Mouse (Mus musculus) midbrain, embryonic 14.5 days (tissue): ENCODE measurements around the gene Ecd. TPM values are rescaled to one million over a fixed set of nuclear protein-coding genes. Genes with fewer than 3 reads are reported as not detected.
A peak's percentile ranks its signal among the peaks of the same experiment; 100 is the strongest.

Source experiments
- ATAC-seq: fragments of 200-750 bp; cut with Nextera tagmentation; 2 replicates; pipeline ENCODE4 v1.8.0; 2017; ENCODE audit warnings: moderate number of reproducible peaks, moderate library complexity; ENCODE audit not compliant: low FRiP score, low TSS enrichment
- DNase-seq: peaks from one replicate; pipeline ENCODE4 v3.0.0-alpha.2; 2015
- H3K27ac ChIP-seq: fragments of 300-500 bp; sonication (generic); replicated peaks from 2 replicates; pipeline ENCODE4 v1.5.1; 2014; ENCODE audit warnings: mild to moderate bottlenecking, low read depth, low read length, moderate library complexity
- H3K27me3 ChIP-seq: fragments of 300-500 bp; sonication (generic); 2 replicates; pipeline ENCODE4 v1.6.1; 2014; ENCODE audit warnings: low read length, control low read depth, mixed read lengths; ENCODE audit not compliant: control insufficient read depth, insufficient read depth
- H3K36me3 ChIP-seq: fragments of 300-500 bp; sonication (generic); 2 replicates; pipeline ENCODE4 v1.6.1; 2014; ENCODE audit warnings: low read length, control low read depth; ENCODE audit not compliant: control insufficient read depth, insufficient read depth
- H3K4me1 ChIP-seq: fragments of 300-500 bp; sonication (generic); 2 replicates; pipeline ENCODE4 v1.6.1; 2014; ENCODE audit warnings: mild to moderate bottlenecking, antibody characterized with exemption, low read length, control low read depth; ENCODE audit not compliant: control insufficient read depth, insufficient read depth
- H3K4me2 ChIP-seq: fragments of 300-500 bp; sonication (generic); 2 replicates; pipeline ENCODE4 v1.6.1; 2014; ENCODE audit warnings: mild to moderate bottlenecking, low read length, moderate library complexity
- H3K4me3 ChIP-seq: fragments of 300-500 bp; sonication (generic); replicated peaks from 2 replicates; pipeline ENCODE4 v1.5.1; 2014; ENCODE audit warnings: low read depth, low read length
- H3K9ac ChIP-seq: fragments of 300-500 bp; sonication (generic); replicated peaks from 2 replicates; pipeline ENCODE4 v1.6.1; 2014; ENCODE audit warnings: mild to moderate bottlenecking, low read length, moderate library complexity
- H3K9me3 ChIP-seq: fragments of 300-500 bp; sonication (generic); 2 replicates; pipeline ENCODE4 v1.6.1; 2016; ENCODE audit warnings: low read length, control low read depth, mixed read lengths; ENCODE audit not compliant: control insufficient read depth
- WGBS: fragments of 180-500 bp; shearing (Covaris S2); extraction: QIAGEN DNeasy Blood & Tissue Kit; methylation state at CpG from one replicate; pipeline ENCODE4 v1.1.7; 2014; 5-methylcytosine and 5-hydroxymethylcytosine counted together
- polyA plus RNA-seq: library from polyadenylated mRNA; unstranded; fragments of >200 nt; fragmentation: Nextera tagmentation; extraction: Ambion mirVana; gene quantifications from 2 replicates; pipeline ENCODE4 v1.2.1, GENCODE M21; 2014

Ecd gene
- polyA plus RNA-seq, 1 experiment from 2014 or later = 55.1 TPM

- Histone ChIP-seq H3K4me1 (no peaks in the 10 kb centered on the region), H3K4me2 (no peak overlapping the region), H3K9ac (no peak overlapping the region), H3K36me3 (peaks cover 78% of the 10 kb centered on the region), H3K27ac (no peak overlapping the region), H3K9me3 (no peaks in the 10 kb centered on the region), H3K27me3 (no peaks in the 10 kb centered on the region), H3K4me3 (no peak overlapping the region)
- 48% methylated on average over 13 of the region's 13 CpGs for WGBS
- peak; percentile 63 for DNase-seq
- no peak for ATAC-seq
Measured at GRCm38 (mm10) chr14:20378313-20379061, 30.6 kb upstream of the Ecd start.

GRCm38 (mm10) chr14:20377112-20377521 lies 29.2 kb upstream of the Ecd start:
- WGBS = 88% methylated on average over 4 of the region's 4 CpGs
- ATAC-seq (no peak), DNase-seq (no peak)
- H3K27me3 ChIP-seq = no peaks in the 10 kb centered on the region
- no peak overlapping the region for H3K4me2 ChIP-seq
- H3K9me3 ChIP-seq = no peaks in the 10 kb centered on the region
- no peak overlapping the region for H3K4me3 ChIP-seq
- peaks cover 78% of the 10 kb centered on the region for H3K36me3 ChIP-seq
- no peak overlapping the region for H3K27ac ChIP-seq
- H3K4me1 ChIP-seq = no peaks in the 10 kb centered on the region
- H3K9ac ChIP-seq = no peak overlapping the region

GRCm38 (mm10) chr14:20371854-20372253 lies 23.9 kb upstream of the Ecd start:
- H3K9ac ChIP-seq = no peak overlapping the region
- no peaks in the 10 kb centered on the region for H3K27me3 ChIP-seq
- no peak overlapping the region for H3K27ac ChIP-seq
- no peak for DNase-seq
- H3K36me3 ChIP-seq = peaks cover 65% of the 10 kb centered on the region
- no peak overlapping the region for H3K4me2 ChIP-seq
- H3K4me3 ChIP-seq = no peak overlapping the region
- H3K9me3 ChIP-seq = no peaks in the 10 kb centered on the region
- WGBS = 98% methylated on average over 1 of the region's 1 CpGs
- ATAC-seq = no peak
- H3K4me1 ChIP-seq = no peaks in the 10 kb centered on the region

GRCm38 (mm10) chr14:20370798-20371197 lies 22.9 kb upstream of the Ecd start:
- Histone ChIP-seq H3K4me2 (no peak overlapping the region), H3K9ac (no peak overlapping the region), H3K27ac (no peak overlapping the region), H3K4me1 (no peaks in the 10 kb centered on the region), H3K4me3 (no peak overlapping the region), H3K36me3 (peaks cover 64% of the 10 kb centered on the region), H3K9me3 (no peaks in the 10 kb centered on the region), H3K27me3 (no peaks in the 10 kb centered on the region)
- 90% methylated on average over 7 of the region's 7 CpGs for WGBS
- DNase-seq (no peak), ATAC-seq (no peak)

- ATAC-seq (no peak), DNase-seq (no peak)
- Histone ChIP-seq H3K4me3 (no peak overlapping the region), H3K4me2 (no peak overlapping the region), H3K4me1 (no peaks in the 10 kb centered on the region), H3K36me3 (peaks cover 66% of the 10 kb centered on the region), H3K9ac (no peak overlapping the region), H3K27me3 (no peaks in the 10 kb centered on the region), H3K9me3 (no peaks in the 10 kb centered on the region), H3K27ac (no peak overlapping the region)
- 93% methylated on average over 3 of the region's 3 CpGs for WGBS
Measured at GRCm38 (mm10) chr14:20368271-20368670, 20.4 kb upstream of the Ecd start.

GRCm38 (mm10) chr14:20363230-20363629 lies 15.3 kb upstream of the Ecd start:
- no peaks in the 10 kb centered on the region for H3K4me1 ChIP-seq
- H3K4me3 ChIP-seq = no peak overlapping the region
- no peak for ATAC-seq
- no peak overlapping the region for H3K27ac ChIP-seq
- H3K4me2 ChIP-seq = no peak overlapping the region
- no peaks in the 10 kb centered on the region for H3K27me3 ChIP-seq
- H3K9ac ChIP-seq = no peak overlapping the region
- no peak for DNase-seq
- H3K9me3 ChIP-seq = no peaks in the 10 kb centered on the region
- WGBS = 94% methylated on average over 4 of the region's 4 CpGs
- peaks cover 88% of the 10 kb centered on the region for H3K36me3 ChIP-seq

- peaks cover 18% of the 10 kb centered on the region for H3K4me1 ChIP-seq
- 4% methylated on average over 15 of the region's 15 CpGs for whole genome bisulfite sequencing
- H3K4me3 ChIP-seq = peak overlapping the region; percentile 90
- peak overlapping the region; percentile 88 for H3K4me2 ChIP-seq
- peak overlapping the region; percentile 95 for H3K27ac ChIP-seq
- DNase-seq (no peak), ATAC-seq (peak; percentile 78)
- H3K36me3 ChIP-seq = peaks cover 28% of the 10 kb centered on the region
- no peaks in the 10 kb centered on the region for H3K27me3 ChIP-seq
- no peaks in the 10 kb centered on the region for H3K9me3 ChIP-seq
- peak overlapping the region; percentile 70 for H3K9ac ChIP-seq
Measured at GRCm38 (mm10) chr14:20347441-20347990, 405 bp downstream of the Ecd start.

GRCm38 (mm10) chr14:20345885-20346284 lies 2.0 kb downstream of the Ecd start:
- H3K9ac ChIP-seq = no peak overlapping the region
- peaks cover 28% of the 10 kb centered on the region for H3K36me3 ChIP-seq
- ATAC-seq = no peak
- no peak overlapping the region for H3K4me2 ChIP-seq
- no peaks in the 10 kb centered on the region for H3K27me3 ChIP-seq
- no peak overlapping the region for H3K27ac ChIP-seq
- DNase-seq = no peak
- WGBS = 92% methylated on average over 9 of the region's 9 CpGs
- H3K4me3 ChIP-seq = no peak overlapping the region
- H3K4me1 ChIP-seq = peaks cover 18% of the 10 kb centered on the region
- H3K9me3 ChIP-seq = no peaks in the 10 kb centered on the region

GRCm38 (mm10) chr14:20340866-20341265 lies 7.1 kb downstream of the Ecd start:
- Histone ChIP-seq H3K27ac (no peak overlapping the region), H3K9me3 (no peaks in the 10 kb centered on the region), H3K4me2 (no peak overlapping the region), H3K36me3 (peaks cover 45% of the 10 kb centered on the region), H3K4me3 (no peak overlapping the region), H3K9ac (no peak overlapping the region), H3K4me1 (no peaks in the 10 kb centered on the region), H3K27me3 (no peaks in the 10 kb centered on the region)
- 86% methylated on average over 7 of the region's 7 CpGs for WGBS
- DNase-seq = no peak
- no peak for ATAC-seq
